Mouse (Mus musculus) thymus, adult 2 months (tissue): Measurements from ENCODE around the gene Trip10.

Experiments used
- CTCF ChIP-seq: fragments of 200-500 bp; IDR thresholded peaks from 2 replicates; pipeline ENCODE4 v1.5.1; 2012; ENCODE audit warnings: mild to moderate bottlenecking, control low read depth, low read length, moderate library complexity, borderline replicate concordance; ENCODE audit not compliant: control insufficient read depth, poor library complexity, insufficient read depth; ENCODE audit errors: extremely low read depth
- POLR2A ChIP-seq: fragments of 200-500 bp; IDR thresholded peaks from 2 replicates; pipeline ENCODE4 v1.6.1; 2012; ENCODE audit warnings: mild to moderate bottlenecking, low read length, control low read depth, moderate library complexity; ENCODE audit not compliant: control insufficient read depth, poor library complexity, insufficient read depth; ENCODE audit errors: extremely low read depth

GRCm38 (mm10) chr17:57290001-57290670 lies 40.9 kb downstream of the Trip10 start:
- TF ChIP-seq CTCF (no peak), POLR2A (no peak)
